In the genomic region with DNA sequence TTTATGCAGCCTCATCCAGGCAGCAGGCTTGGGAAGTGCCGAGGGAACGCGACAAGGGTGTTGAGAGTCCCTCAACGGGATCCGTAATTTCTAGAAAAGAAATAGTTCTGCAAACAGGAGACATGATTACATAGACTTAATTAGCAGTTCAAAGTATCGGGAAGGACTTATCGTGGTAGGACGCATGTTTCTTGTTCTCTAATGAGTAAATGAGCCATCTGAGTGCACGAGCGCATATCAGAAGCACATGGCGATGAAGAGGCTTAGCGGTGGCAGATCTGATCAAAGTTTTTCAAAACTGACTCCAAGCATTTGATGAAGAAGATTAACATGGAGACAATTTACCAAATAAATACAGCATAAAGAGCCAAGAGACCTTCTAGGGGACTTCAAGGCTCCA, we compare ENCODE assay signal across 23 mouse cellular contexts.
DNase-seq lines count a peak whose midpoint lies in the region; ATAC-seq and TF ChIP-seq lines count a peak whose summit lies in the region.
"Had no signal": no experiment of that assay in that cellular context is flagged by ENCODE, and none has a peak within 500 bp of the region (broad histone marks: within the 10 kb centered on the region; RNA-seq: fewer than 3 reads in every experiment).

No protein-coding gene starts in this region.

- H3K4me2 ChIP-seq in embryonic facial prominence, embryonic 11.5 days (ENCODE audit: low read depth, low read length), result no peak overlapping the region
- H3K4me2 ChIP-seq in forebrain, embryonic 13.5 days, result peak overlapping the region; percentile 46
- peak overlapping the region; percentile 21 for H3K4me2 ChIP-seq in forebrain, postnatal 0 days (ENCODE audit: low read depth)
- H3K4me2 ChIP-seq: heart, embryonic 11.5 days; heart, embryonic 15.5 days; hindbrain, embryonic 13.5 days had no signal

- peak; percentile 33 for DNase-seq in embryonic facial prominence, embryonic 11.5 days (ENCODE audit: low spot score)
- DNase-seq in embryonic facial prominence, embryonic 10.5 days (ENCODE audit: low spot score), result no peak
- peak; percentile 3 for DNase-seq in retina, postnatal 1 day
- no peak for DNase-seq in retina, embryonic 14.5 days (ENCODE audit: low spot score)
- peak; percentile 60 for DNase-seq in forebrain, postnatal 0 days
- no peak for DNase-seq in cerebellum, adult 9-11 months
- DNase-seq: adrenal gland, postnatal 10 days; B cell, adult 2 months; cerebellum, adult 11-12 months; cerebellum, adult 9-10 months; cerebellum, postnatal 36 days; gastrocnemius, postnatal 14 days; heart, postnatal 14 days; kidney, adult 11 months; kidney, adult 9 months had no signal

- no peak for TF ChIP-seq CTCF in forebrain, postnatal 0 days (IDR thresholded peaks at IDR 0.05; ENCODE audit: low read depth)

- H3K9me3 ChIP-seq in embryonic facial prominence, embryonic 11.5 days (replicated peaks; ENCODE audit: control insufficient read depth, low read length), result no peaks in the 10 kb centered on the region
- no peaks in the 10 kb centered on the region for H3K9me3 ChIP-seq in embryonic facial prominence, embryonic 10.5 days
- no peaks in the 10 kb centered on the region for H3K9me3 ChIP-seq in forebrain, embryonic 13.5 days (replicated peaks)
- H3K9me3 ChIP-seq in forebrain, postnatal 0 days (ENCODE audit: low read length), result no peaks in the 10 kb centered on the region
- H3K9me3 ChIP-seq: G1E; heart, embryonic 15.5 days; hindbrain, embryonic 13.5 days had no signal

- WGBS in embryonic facial prominence, embryonic 11.5 days, result 69% methylated on average over 12 of the region's 12 CpGs
- 73% methylated on average over 12 of the region's 12 CpGs for WGBS in embryonic facial prominence, embryonic 10.5 days
- 37% methylated on average over 12 of the region's 12 CpGs for WGBS in forebrain, embryonic 13.5 days
- WGBS in forebrain, postnatal 0 days, result 32% methylated on average over 12 of the region's 12 CpGs

- no peak for ATAC-seq in embryonic facial prominence, embryonic 11.5 days (replicated peaks; ENCODE audit: insufficient number of reproducible peaks, low FRiP score, low TSS enrichment, low read depth)
- peak; percentile 51 for ATAC-seq in forebrain, embryonic 13.5 days
- peak; percentile 34; the same call in 1 of the 2 replicates for ATAC-seq in forebrain, postnatal 0 days
- no peak for ATAC-seq in megakaryocyte-erythroid progenitor cell, adult 5-6 weeks (replicated peaks; ENCODE audit: low FRiP score, low TSS enrichment, poor library complexity, severe bottlenecking)
- ATAC-seq: CD4-positive, CD25-positive, alpha-beta regulatory T cell, adult 4 months; hindbrain, postnatal 0 days had no signal

- no peak overlapping the region for H3K27ac ChIP-seq in embryonic facial prominence, embryonic 11.5 days (replicated peaks; ENCODE audit: low read depth, low read length)
- no peak overlapping the region for H3K27ac ChIP-seq in embryonic facial prominence, embryonic 10.5 days (replicated peaks)
- H3K27ac ChIP-seq in forebrain, embryonic 13.5 days, result no peak overlapping the region
- no peak overlapping the region for H3K27ac ChIP-seq in forebrain, postnatal 0 days (ENCODE audit: low read depth, low read length)
- H3K27ac ChIP-seq: heart, embryonic 15.5 days; hindbrain, embryonic 13.5 days; hindbrain, postnatal 0 days had no signal

- H3K27me3 ChIP-seq in embryonic facial prominence, embryonic 11.5 days (ENCODE audit: control insufficient read depth, insufficient read depth, low read length), result no peaks in the 10 kb centered on the region
- no peaks in the 10 kb centered on the region for H3K27me3 ChIP-seq in embryonic facial prominence, embryonic 10.5 days (replicated peaks; ENCODE audit: low read depth, poor library complexity, severe bottlenecking)
- H3K27me3 ChIP-seq in forebrain, embryonic 13.5 days, result no peaks in the 10 kb centered on the region
- no peaks in the 10 kb centered on the region for H3K27me3 ChIP-seq in forebrain, postnatal 0 days (ENCODE audit: insufficient read depth, low read length)
- H3K27me3 ChIP-seq: heart, embryonic 15.5 days; hindbrain, embryonic 13.5 days had no signal

- H3K4me1 ChIP-seq in embryonic facial prominence, embryonic 11.5 days (ENCODE audit: control insufficient read depth, insufficient read depth, low read length), result no peaks in the 10 kb centered on the region
- peaks cover 7% of the 10 kb centered on the region for H3K4me1 ChIP-seq in embryonic facial prominence, embryonic 10.5 days
- peaks cover 20% of the 10 kb centered on the region for H3K4me1 ChIP-seq in forebrain, embryonic 13.5 days
- no peaks in the 10 kb centered on the region for H3K4me1 ChIP-seq in forebrain, postnatal 0 days (ENCODE audit: insufficient read depth)
- H3K4me1 ChIP-seq: hindbrain, embryonic 13.5 days had no signal

- H3K36me3 ChIP-seq in embryonic facial prominence, embryonic 11.5 days (replicated peaks; ENCODE audit: control insufficient read depth, insufficient read depth, low read depth, low read length), result no peaks in the 10 kb centered on the region
- H3K36me3 ChIP-seq in embryonic facial prominence, embryonic 10.5 days (replicated peaks), result no peaks in the 10 kb centered on the region
- H3K36me3 ChIP-seq in forebrain, embryonic 13.5 days (ENCODE audit: poor library complexity, severe bottlenecking), result no peaks in the 10 kb centered on the region
- no peaks in the 10 kb centered on the region for H3K36me3 ChIP-seq in forebrain, postnatal 0 days (ENCODE audit: insufficient read depth)
- H3K36me3 ChIP-seq: G1E; heart, embryonic 15.5 days; hindbrain, embryonic 13.5 days had no signal

- no peak overlapping the region for H3K9ac ChIP-seq in embryonic facial prominence, embryonic 11.5 days (replicated peaks; ENCODE audit: low read length)
- no peak overlapping the region for H3K9ac ChIP-seq in forebrain, embryonic 13.5 days
- no peak overlapping the region for H3K9ac ChIP-seq in forebrain, postnatal 0 days
- H3K9ac ChIP-seq: heart, embryonic 15.5 days; hindbrain, embryonic 13.5 days had no signal

- no peak overlapping the region for H3K4me3 ChIP-seq in embryonic facial prominence, embryonic 11.5 days (ENCODE audit: low read depth, low read length)
- H3K4me3 ChIP-seq in embryonic facial prominence, embryonic 10.5 days, result no peak overlapping the region
- H3K4me3 ChIP-seq in forebrain, embryonic 13.5 days, result 0 out of 2 replicates have a peak overlapping the region, but pooled peaks have one; percentile 2
- H3K4me3 ChIP-seq in forebrain, postnatal 0 days (ENCODE audit: low read depth, low read length), result peak overlapping the region; percentile 6
- H3K4me3 ChIP-seq: heart, embryonic 15.5 days; hindbrain, embryonic 13.5 days had no signal

Comparison
In these comparisons a context has a peak if more than half of its experiments do, and no peak if none do; other contexts are left out.
1. DNase-seq: peak in embryonic facial prominence, embryonic 11.5 days (single experiment), retina, postnatal 1 day (single experiment) and forebrain, postnatal 0 days (single experiment); none in embryonic facial prominence, embryonic 10.5 days (single experiment), retina, embryonic 14.5 days (single experiment) and cerebellum, adult 9-11 months (single experiment).
2. ATAC-seq: peak in forebrain, embryonic 13.5 days (single experiment) and forebrain, postnatal 0 days (single experiment); none in embryonic facial prominence, embryonic 11.5 days (single experiment) and megakaryocyte-erythroid progenitor cell, adult 5-6 weeks (single experiment).
3. H3K4me3 ChIP-seq: peak in forebrain, embryonic 13.5 days (single experiment) and forebrain, postnatal 0 days (single experiment); none in embryonic facial prominence, embryonic 11.5 days (single experiment) and embryonic facial prominence, embryonic 10.5 days (single experiment).